Mouse (Mus musculus) brain, embryonic 14.5 days (tissue): ENCODE measurements around the gene Steap3.

Experiments used
- CTCF ChIP-seq: fragments of 200-500 bp; IDR thresholded peaks from 2 replicates; pipeline ENCODE4 v1.5.1; 2012; ENCODE audit warnings: inconsistent platforms, mild to moderate bottlenecking, moderate library complexity, borderline replicate concordance; ENCODE audit not compliant: insufficient read depth, insufficient read length; ENCODE audit errors: extremely low read depth
- POLR2A ChIP-seq: fragments of 200-500 bp; IDR thresholded peaks from 2 replicates; pipeline ENCODE4 v1.6.1; 2012; ENCODE audit warnings: mild to moderate bottlenecking, inconsistent platforms, borderline replicate concordance; ENCODE audit not compliant: poor library complexity, insufficient read depth, insufficient read length, severe bottlenecking; ENCODE audit errors: extremely low read depth

GRCm38 (mm10) chr1:120186204-120186603 lies 86.3 kb downstream of the Steap3 start:
- TF ChIP-seq CTCF (no peak), POLR2A (no peak)
